Mouse (Mus musculus): ENCODE measurements around the gene Gm10563. TPM values are rescaled to one million over a fixed set of nuclear protein-coding genes. Genes with fewer than 3 reads are reported as not detected.

Gene Gm10563
- polyA plus RNA-seq, 1 experiment: not detected

GRCm38 (mm10) chr4:155653086-155653450 lies 7.9 kb upstream of the Gm10563 start, which contains the start of gene Mmp23:
Mmp23 (minus strand) TSS chr4:155653384.
- Histone ChIP-seq H3K4me1 (ENCODE audit: control insufficient read depth, insufficient read depth, low read length) (peaks cover 5% of the 10 kb centered on the region; the same call in 1 of the 2 replicates), H3K27ac (ENCODE audit: insufficient read depth, low read depth, low read length) (no peak within 1 kb of the TSS), H3K4me3 (ENCODE audit: insufficient read depth, low read length) (peak within 1 kb of the TSS; percentile 31)
- TF ChIP-seq POLR2A (IDR thresholded peaks at IDR 0.05; ENCODE audit: borderline replicate concordance, low read depth, low read length) (no peak), CTCF (IDR thresholded peaks at IDR 0.05; ENCODE audit: low read depth, low read length) (no peak)

GRCm38 (mm10) chr4:155652283-155653085 lies 7.3 kb upstream of the Gm10563 start:
- Histone ChIP-seq H3K27ac (ENCODE audit: insufficient read depth, low read depth, low read length) (no peak overlapping the region), H3K4me1 (ENCODE audit: control insufficient read depth, insufficient read depth, low read length) (peaks cover 5% of the 10 kb centered on the region; the same call in 1 of the 2 replicates), H3K4me3 (ENCODE audit: insufficient read depth, low read length) (no peak overlapping the region)
- TF ChIP-seq POLR2A (IDR thresholded peaks at IDR 0.05; ENCODE audit: borderline replicate concordance, low read depth, low read length): no peak
- TF ChIP-seq CTCF (IDR thresholded peaks at IDR 0.05; ENCODE audit: low read depth, low read length): no peak

GRCm38 (mm10) chr4:155651553-155652269 lies 6.5 kb upstream of the Gm10563 start:
- Histone ChIP-seq H3K27ac (ENCODE audit: insufficient read depth, low read depth, low read length) (no peak overlapping the region), H3K4me3 (ENCODE audit: insufficient read depth, low read length) (no peak overlapping the region), H3K4me1 (ENCODE audit: control insufficient read depth, insufficient read depth, low read length) (peaks cover 5% of the 10 kb centered on the region; the same call in 1 of the 2 replicates)
- TF ChIP-seq POLR2A (IDR thresholded peaks at IDR 0.05; ENCODE audit: borderline replicate concordance, low read depth, low read length) (no peak), CTCF (IDR thresholded peaks at IDR 0.05; ENCODE audit: low read depth, low read length) (no peak)

- H3K4me3 ChIP-seq (ENCODE audit: insufficient read depth, low read length): no peak overlapping the region
- 0 out of 2 replicates have a peak, but pooled peaks cover 3% of the 10 kb centered on the region for H3K4me1 ChIP-seq (ENCODE audit: control insufficient read depth, insufficient read depth, low read length)
- no peak overlapping the region for H3K27ac ChIP-seq (ENCODE audit: insufficient read depth, low read depth, low read length)
- no peak for TF ChIP-seq CTCF (IDR thresholded peaks at IDR 0.05; ENCODE audit: low read depth, low read length)
- TF ChIP-seq POLR2A (IDR thresholded peaks at IDR 0.05; ENCODE audit: borderline replicate concordance, low read depth, low read length): no peak
Measured at GRCm38 (mm10) chr4:155649355-155649754, 4.1 kb upstream of the Gm10563 start.

- Histone ChIP-seq H3K4me3 (ENCODE audit: insufficient read depth, low read length) (no peak overlapping the region), H3K27ac (ENCODE audit: insufficient read depth, low read depth, low read length) (no peak overlapping the region), H3K4me1 (ENCODE audit: control insufficient read depth, insufficient read depth, low read length) (no peaks in the 10 kb centered on the region)
- no peak for TF ChIP-seq POLR2A (IDR thresholded peaks at IDR 0.05; ENCODE audit: borderline replicate concordance, low read depth, low read length)
- TF ChIP-seq CTCF (IDR thresholded peaks at IDR 0.05; ENCODE audit: low read depth, low read length): no peak
Measured at GRCm38 (mm10) chr4:155645721-155646120, 513 bp upstream of the Gm10563 start.

- no peak overlapping the region for H3K27ac ChIP-seq (ENCODE audit: insufficient read depth, low read depth, low read length)
- TF ChIP-seq CTCF (IDR thresholded peaks at IDR 0.05; ENCODE audit: low read depth, low read length) (no peak), POLR2A (IDR thresholded peaks at IDR 0.05; ENCODE audit: borderline replicate concordance, low read depth, low read length) (no peak)
- H3K4me3 ChIP-seq (ENCODE audit: insufficient read depth, low read length): no peak overlapping the region
- H3K4me1 ChIP-seq (ENCODE audit: control insufficient read depth, insufficient read depth, low read length): no peaks in the 10 kb centered on the region
Measured at GRCm38 (mm10) chr4:155643531-155643930, 1.7 kb downstream of the Gm10563 start.

GRCm38 (mm10) chr4:155635766-155636499 lies 9.3 kb downstream of the Gm10563 start:
- Histone ChIP-seq H3K4me1 (ENCODE audit: control insufficient read depth, insufficient read depth, low read length) (peaks cover 8% of the 10 kb centered on the region), H3K4me3 (ENCODE audit: insufficient read depth, low read length) (no peak overlapping the region), H3K27ac (ENCODE audit: insufficient read depth, low read depth, low read length) (no peak overlapping the region)
- TF ChIP-seq CTCF (IDR thresholded peaks at IDR 0.05; ENCODE audit: low read depth, low read length): no peak

- no peaks in the 10 kb centered on the region for H3K4me1 ChIP-seq (ENCODE audit: control insufficient read depth, insufficient read depth, low read length)
- no peak for TF ChIP-seq POLR2A (IDR thresholded peaks at IDR 0.05; ENCODE audit: borderline replicate concordance, low read depth, low read length)
- no peak for TF ChIP-seq CTCF (IDR thresholded peaks at IDR 0.05; ENCODE audit: low read depth, low read length)
- H3K4me3 ChIP-seq (ENCODE audit: insufficient read depth, low read length): no peak overlapping the region
- no peak overlapping the region for H3K27ac ChIP-seq (ENCODE audit: insufficient read depth, low read depth, low read length)
Measured at GRCm38 (mm10) chr4:155630267-155630666, 14.9 kb downstream of the Gm10563 start.

GRCm38 (mm10) chr4:155624338-155625291 lies 20.6 kb downstream of the Gm10563 start, which contains the start of gene Cdk11b:
Cdk11b (plus strand) TSS chr4:155624854.
- H3K27ac ChIP-seq (ENCODE audit: insufficient read depth, low read depth, low read length): peak within 1 kb of the TSS; percentile 81
- H3K4me1 ChIP-seq (ENCODE audit: control insufficient read depth, insufficient read depth, low read length): 0 out of 2 replicates have a peak, but pooled peaks cover 2% of the 10 kb centered on the region
- H3K4me3 ChIP-seq (ENCODE audit: insufficient read depth, low read length): peak within 1 kb of the TSS; percentile 80
- TF ChIP-seq POLR2A (IDR thresholded peaks at IDR 0.05; ENCODE audit: borderline replicate concordance, low read depth, low read length): 0 out of 2 replicates have a peak, but pooled peaks have one; percentile 69
- TF ChIP-seq CTCF (IDR thresholded peaks at IDR 0.05; ENCODE audit: low read depth, low read length): no peak
